Mouse (Mus musculus): ENCODE data around the gene B3glct. TPM values are rescaled to one million over a fixed set of nuclear protein-coding genes. Genes with fewer than 3 reads are reported as not detected.

B3glct gene
- polyA plus RNA-seq, 2 experiments, result 2.9 to 4.1 TPM

GRCm38 (mm10) chr5:149713834-149714233 is 35.8 kb downstream of the B3glct start:
- ATAC-seq (ENCODE audit: insufficient read depth) (no peak), DNase-seq (ENCODE audit: low read depth in 3 of 3, low spot score in 3 of 3) (no peak)
- Histone ChIP-seq H3K9me3 (ENCODE audit: control insufficient read depth, low read length) (peaks cover 1% of the 10 kb centered on the region), H3K4me3 (ENCODE audit: insufficient read depth in 1 of 2, low read depth in 2 of 2, low read length in 2 of 2) (no peak overlapping the region), H3K9ac (replicated peaks) (no peak overlapping the region), H3K27ac (no peak overlapping the region), H3K27me3 (ENCODE audit: control insufficient read depth, insufficient read depth, low read length) (no peaks in the 10 kb centered on the region), H3K4me1 (replicated peaks; ENCODE audit: control insufficient read depth in 2 of 2, insufficient read depth in 2 of 2, low read length in 1 of 2) (no peaks in the 10 kb centered on the region), H3K36me3 (replicated peaks; ENCODE audit: control insufficient read depth, insufficient read depth, low read depth) (no peaks in the 10 kb centered on the region), H3K4me2 (ENCODE audit: low read depth) (no peak overlapping the region)
- 60% methylated on average over 16 of the region's 16 CpGs for WGBS (ENCODE audit: insufficient replicate concordance)
- TF ChIP-seq EP300 (IDR thresholded peaks at IDR 0.05; ENCODE audit: low read depth) (no peak), CTCF (IDR thresholded peaks at IDR 0.05; ENCODE audit: low read depth) (no peak)

- Histone ChIP-seq H3K9me3 (ENCODE audit: control insufficient read depth, low read length) (no peaks in the 10 kb centered on the region), H3K36me3 (replicated peaks; ENCODE audit: control insufficient read depth, insufficient read depth, low read depth) (no peaks in the 10 kb centered on the region), H3K4me2 (ENCODE audit: low read depth) (no peak overlapping the region), H3K9ac (replicated peaks) (no peak overlapping the region), H3K4me1 (replicated peaks; ENCODE audit: control insufficient read depth in 2 of 2, insufficient read depth in 2 of 2, low read length in 1 of 2) (no peaks in the 10 kb centered on the region), H3K4me3 (ENCODE audit: insufficient read depth in 1 of 2, low read depth in 2 of 2, low read length in 2 of 2) (no peak overlapping the region), H3K27ac (no peak overlapping the region), H3K27me3 (ENCODE audit: control insufficient read depth, insufficient read depth, low read length) (no peaks in the 10 kb centered on the region)
- 74% methylated on average over 15 of the region's 15 CpGs for WGBS (ENCODE audit: insufficient replicate concordance)
- DNase-seq (ENCODE audit: low read depth in 3 of 3, low spot score in 3 of 3) (no peak), ATAC-seq (ENCODE audit: insufficient read depth) (no peak)
- no peak for TF ChIP-seq CTCF (IDR thresholded peaks at IDR 0.05; ENCODE audit: low read depth)
- no peak for TF ChIP-seq EP300 (IDR thresholded peaks at IDR 0.05; ENCODE audit: low read depth)
These were observed 37.7 kb downstream of the B3glct start for GRCm38 (mm10) chr5:149715571-149716328.

- H3K4me1 ChIP-seq (replicated peaks; ENCODE audit: control insufficient read depth in 2 of 2, insufficient read depth in 2 of 2, low read length in 1 of 2), result no peaks in the 10 kb centered on the region
- no peak overlapping the region for H3K4me2 ChIP-seq (ENCODE audit: low read depth)
- ATAC-seq (ENCODE audit: insufficient read depth) (no peak), DNase-seq (ENCODE audit: low read depth in 3 of 3, low spot score in 3 of 3) (no peak)
- TF ChIP-seq EP300 (IDR thresholded peaks at IDR 0.05; ENCODE audit: low read depth) (no peak), CTCF (IDR thresholded peaks at IDR 0.05; ENCODE audit: low read depth) (no peak)
- 60% methylated on average over 3 of the region's 3 CpGs for WGBS (ENCODE audit: insufficient replicate concordance)
- no peak overlapping the region for H3K9ac ChIP-seq (replicated peaks)
- no peaks in the 10 kb centered on the region for H3K36me3 ChIP-seq (replicated peaks; ENCODE audit: control insufficient read depth, insufficient read depth, low read depth)
- H3K27ac ChIP-seq, result no peak overlapping the region
- no peak overlapping the region for H3K4me3 ChIP-seq (ENCODE audit: insufficient read depth in 1 of 2, low read depth in 2 of 2, low read length in 2 of 2)
- no peaks in the 10 kb centered on the region for H3K27me3 ChIP-seq (ENCODE audit: control insufficient read depth, insufficient read depth, low read length)
- H3K9me3 ChIP-seq (ENCODE audit: control insufficient read depth, low read length), result no peaks in the 10 kb centered on the region
These were observed 38.3 kb downstream of the B3glct start for GRCm38 (mm10) chr5:149716329-149716690.

GRCm38 (mm10) chr5:149731776-149732175 is 53.7 kb downstream of the B3glct start:
- H3K36me3 ChIP-seq (replicated peaks; ENCODE audit: control insufficient read depth, insufficient read depth, low read depth), result no peaks in the 10 kb centered on the region
- no peaks in the 10 kb centered on the region for H3K4me1 ChIP-seq (replicated peaks; ENCODE audit: control insufficient read depth in 2 of 2, insufficient read depth in 2 of 2, low read length in 1 of 2)
- H3K9me3 ChIP-seq (ENCODE audit: control insufficient read depth, low read length), result no peaks in the 10 kb centered on the region
- no peak overlapping the region for H3K4me3 ChIP-seq (ENCODE audit: insufficient read depth in 1 of 2, low read depth in 2 of 2, low read length in 2 of 2)
- H3K9ac ChIP-seq (replicated peaks), result no peak overlapping the region
- no peaks in the 10 kb centered on the region for H3K27me3 ChIP-seq (ENCODE audit: control insufficient read depth, insufficient read depth, low read length)
- 75% methylated on average over 8 of the region's 8 CpGs for WGBS (ENCODE audit: insufficient replicate concordance)
- DNase-seq (ENCODE audit: low read depth in 3 of 3, low spot score in 3 of 3), result no peak
- H3K4me2 ChIP-seq (ENCODE audit: low read depth), result no peak overlapping the region
- no peak for ATAC-seq (ENCODE audit: insufficient read depth)
- TF ChIP-seq EP300 (IDR thresholded peaks at IDR 0.05; ENCODE audit: low read depth), result no peak
- peak; percentile 48; the same call in 1 of the 2 replicates for TF ChIP-seq CTCF (IDR thresholded peaks at IDR 0.05; ENCODE audit: low read depth)
- H3K27ac ChIP-seq, result no peak overlapping the region

GRCm38 (mm10) chr5:149737210-149737609 is 59.2 kb downstream of the B3glct start:
- H3K27ac ChIP-seq, result no peak overlapping the region

More at GRCm38 (mm10) chr5:149737210-149737609, 59.2 kb downstream of the B3glct start:
- ATAC-seq (ENCODE audit: insufficient read depth), result no peak
- TF ChIP-seq CTCF (IDR thresholded peaks at IDR 0.05; ENCODE audit: low read depth) (no peak), EP300 (IDR thresholded peaks at IDR 0.05; ENCODE audit: low read depth) (no peak)
- no peak for DNase-seq (ENCODE audit: low read depth in 3 of 3, low spot score in 3 of 3)
- Histone ChIP-seq H3K4me2 (ENCODE audit: low read depth) (no peak overlapping the region), H3K36me3 (replicated peaks; ENCODE audit: control insufficient read depth, insufficient read depth, low read depth) (no peaks in the 10 kb centered on the region), H3K9me3 (ENCODE audit: control insufficient read depth, low read length) (no peaks in the 10 kb centered on the region), H3K4me3 (ENCODE audit: insufficient read depth in 1 of 2, low read depth in 2 of 2, low read length in 2 of 2) (no peak overlapping the region), H3K9ac (replicated peaks) (no peak overlapping the region), H3K27me3 (ENCODE audit: control insufficient read depth, insufficient read depth, low read length) (no peaks in the 10 kb centered on the region), H3K4me1 (replicated peaks; ENCODE audit: control insufficient read depth in 2 of 2, insufficient read depth in 2 of 2, low read length in 1 of 2) (no peaks in the 10 kb centered on the region)
- WGBS (ENCODE audit: insufficient replicate concordance), result 70% methylated on average over 1 of the region's 1 CpGs
